ENCODE assay signal across 12 mouse cellular contexts in the genomic region with DNA sequence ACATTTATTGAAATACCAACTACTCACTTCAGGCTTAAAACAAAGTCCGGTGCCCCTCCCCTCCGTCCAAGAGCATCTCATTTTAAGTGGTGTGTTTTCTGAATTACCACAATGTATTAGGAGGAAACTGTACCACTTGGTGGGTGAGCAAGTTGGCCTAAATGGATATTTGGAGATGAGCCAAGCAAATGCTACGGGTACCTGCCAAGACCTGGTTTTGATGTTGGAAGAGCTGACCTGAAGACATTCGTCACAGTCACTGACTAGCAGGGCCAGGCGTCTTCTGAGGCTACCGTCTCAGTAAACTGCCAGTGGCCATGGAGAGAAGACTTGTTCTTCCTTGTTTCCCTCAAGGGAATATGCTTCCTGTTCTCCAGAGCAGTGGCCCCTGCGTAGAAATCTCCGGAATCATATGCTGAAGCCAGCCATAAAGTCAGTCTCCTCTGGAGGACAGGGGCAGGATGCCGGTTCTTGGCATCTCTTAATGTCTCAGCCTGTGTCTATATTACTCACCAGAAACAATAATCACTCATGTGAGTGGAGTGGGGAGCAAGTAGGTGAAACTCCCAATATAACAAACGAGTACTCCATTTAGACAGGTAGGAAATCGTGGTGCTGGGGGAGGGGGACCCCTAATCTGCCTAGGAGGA.
DNase-seq lines count a peak whose midpoint lies in the region; ATAC-seq and TF ChIP-seq lines count a peak whose summit lies in the region.
"Had no signal": no experiment of that assay in that cellular context is flagged by ENCODE, and none has a peak within 500 bp of the region (broad histone marks: within the 10 kb centered on the region; RNA-seq: fewer than 3 reads in every experiment).

No protein-coding gene starts in this region.

- H3K9ac ChIP-seq in lung, postnatal 0 days (replicated peaks; ENCODE audit: low read depth): no peak overlapping the region
- no peak overlapping the region for H3K9ac ChIP-seq in intestine, postnatal 0 days (ENCODE audit: low read depth, low read length)
- H3K9ac ChIP-seq: embryonic facial prominence, embryonic 12.5 days; forebrain, embryonic 15.5 days had no signal

- no peaks in the 10 kb centered on the region for H3K27me3 ChIP-seq in lung, postnatal 0 days (replicated peaks; ENCODE audit: insufficient read depth, low read length)
- H3K27me3 ChIP-seq in intestine, postnatal 0 days (replicated peaks; ENCODE audit: control insufficient read depth, insufficient read depth, low read length): no peaks in the 10 kb centered on the region
- H3K27me3 ChIP-seq: embryonic facial prominence, embryonic 12.5 days; forebrain, embryonic 15.5 days had no signal

- no peak overlapping the region for H3K4me3 ChIP-seq in lung, postnatal 0 days (ENCODE audit: low read depth, low read length)
- no peak overlapping the region for H3K4me3 ChIP-seq in lung, adult 2 months (replicated peaks; ENCODE audit: extremely low read depth, low read depth, low read length)
- H3K4me3 ChIP-seq in intestine, postnatal 0 days (ENCODE audit: low read depth, low read length): no peak overlapping the region
- H3K4me3 ChIP-seq: embryonic facial prominence, embryonic 12.5 days; forebrain, embryonic 15.5 days; hindbrain, embryonic 10.5 days had no signal

- no peak overlapping the region for H3K27ac ChIP-seq in lung, postnatal 0 days (ENCODE audit: low read length)
- no peak overlapping the region for H3K27ac ChIP-seq in intestine, postnatal 0 days (ENCODE audit: low read depth, low read length)
- H3K27ac ChIP-seq: embryonic facial prominence, embryonic 12.5 days; forebrain, embryonic 15.5 days; hindbrain, embryonic 10.5 days had no signal

- TF ChIP-seq CTCF in lung, postnatal 0 days (IDR thresholded peaks at IDR 0.05): no peak
- no peak for TF ChIP-seq CTCF in lung, adult 2 months (IDR thresholded peaks at IDR 0.05; ENCODE audit: insufficient read depth, low read length)
- no peak for TF ChIP-seq CTCF in intestine, postnatal 0 days (IDR thresholded peaks at IDR 0.05; ENCODE audit: low read depth)

- ATAC-seq in lung, postnatal 0 days: no peak
- no peak for ATAC-seq in intestine, postnatal 0 days
- ATAC-seq: forebrain, embryonic 15.5 days had no signal

- no peak for TF ChIP-seq EP300 in lung, postnatal 0 days (IDR thresholded peaks at IDR 0.05)

- no peak overlapping the region for H3K4me2 ChIP-seq in lung, postnatal 0 days (replicated peaks; ENCODE audit: low read depth, low read length)
- no peak overlapping the region for H3K4me2 ChIP-seq in intestine, postnatal 0 days (replicated peaks; ENCODE audit: low read depth)
- H3K4me2 ChIP-seq: embryonic facial prominence, embryonic 12.5 days; forebrain, embryonic 15.5 days had no signal

- intact Hi-C loops in heart, postnatal 25 days (cut with DNase I): no loop called here

- DNase-seq in heart, adult 8-10 months (ENCODE audit: low spot score): peak; percentile 33
- no peak for DNase-seq in heart, postnatal 25 days (ENCODE audit: low spot score)
- DNase-seq in lung, postnatal 0 days (ENCODE audit: low spot score): peak; percentile 18
- DNase-seq in lung, adult 2 months: no peak
- peak; percentile 44 to 47 for DNase-seq in cerebellum, postnatal 25 days
- peak; percentile 50 for DNase-seq in skeletal muscle tissue, adult 2 months (ENCODE audit: low read depth, low spot score)
- DNase-seq: layer of hippocampus, postnatal 36 days; lung, postnatal 4 days had no signal

- no peak for TF ChIP-seq POLR2A in lung, adult 2 months (IDR thresholded peaks at IDR 0.05; ENCODE audit: borderline replicate concordance, extremely low read depth, low read depth, low read length)

- H3K36me3 ChIP-seq in lung, postnatal 0 days (ENCODE audit: insufficient read depth, low read length): no peaks in the 10 kb centered on the region
- H3K36me3 ChIP-seq in intestine, postnatal 0 days (ENCODE audit: control insufficient read depth, insufficient read depth): no peaks in the 10 kb centered on the region
- H3K36me3 ChIP-seq: embryonic facial prominence, embryonic 12.5 days; forebrain, embryonic 15.5 days; hindbrain, embryonic 10.5 days had no signal

- WGBS in lung, postnatal 0 days: 56% methylated on average over 11 of the region's 11 CpGs
- 51% methylated on average over 11 of the region's 11 CpGs for WGBS in lung, adult 2 months
- 81% methylated on average over 11 of the region's 11 CpGs for WGBS in intestine, postnatal 0 days

- H3K9me3 ChIP-seq in lung, postnatal 0 days (ENCODE audit: low read length): no peaks in the 10 kb centered on the region
- H3K9me3 ChIP-seq in intestine, postnatal 0 days (ENCODE audit: control insufficient read depth): no peaks in the 10 kb centered on the region
- H3K9me3 ChIP-seq: embryonic facial prominence, embryonic 12.5 days; forebrain, embryonic 15.5 days; hindbrain, embryonic 10.5 days had no signal

- H3K4me1 ChIP-seq in lung, postnatal 0 days (ENCODE audit: insufficient read depth, low read depth, low read length): no peaks in the 10 kb centered on the region
- no peaks in the 10 kb centered on the region for H3K4me1 ChIP-seq in lung, adult 2 months (ENCODE audit: control insufficient read depth, insufficient read depth, low read length)
- no peaks in the 10 kb centered on the region for H3K4me1 ChIP-seq in intestine, postnatal 0 days (replicated peaks; ENCODE audit: control insufficient read depth, insufficient read depth, low read length)
- H3K4me1 ChIP-seq: embryonic facial prominence, embryonic 12.5 days; forebrain, embryonic 15.5 days; hindbrain, embryonic 10.5 days had no signal

Comparison
In these comparisons a context has a peak if more than half of its experiments do, and no peak if none do; other contexts are left out.
1. DNase-seq: peak in heart, adult 8-10 months (single experiment), lung, postnatal 0 days (single experiment), cerebellum, postnatal 25 days (2 of 2) and skeletal muscle tissue, adult 2 months (single experiment); none in heart, postnatal 25 days (single experiment) and lung, adult 2 months (single experiment).